Mouse (Mus musculus): ENCODE results near the gene Fgf8.
A peak's percentile ranks its signal among the peaks of the same experiment; 100 is the strongest.

Fgf8 gene

DNA sequence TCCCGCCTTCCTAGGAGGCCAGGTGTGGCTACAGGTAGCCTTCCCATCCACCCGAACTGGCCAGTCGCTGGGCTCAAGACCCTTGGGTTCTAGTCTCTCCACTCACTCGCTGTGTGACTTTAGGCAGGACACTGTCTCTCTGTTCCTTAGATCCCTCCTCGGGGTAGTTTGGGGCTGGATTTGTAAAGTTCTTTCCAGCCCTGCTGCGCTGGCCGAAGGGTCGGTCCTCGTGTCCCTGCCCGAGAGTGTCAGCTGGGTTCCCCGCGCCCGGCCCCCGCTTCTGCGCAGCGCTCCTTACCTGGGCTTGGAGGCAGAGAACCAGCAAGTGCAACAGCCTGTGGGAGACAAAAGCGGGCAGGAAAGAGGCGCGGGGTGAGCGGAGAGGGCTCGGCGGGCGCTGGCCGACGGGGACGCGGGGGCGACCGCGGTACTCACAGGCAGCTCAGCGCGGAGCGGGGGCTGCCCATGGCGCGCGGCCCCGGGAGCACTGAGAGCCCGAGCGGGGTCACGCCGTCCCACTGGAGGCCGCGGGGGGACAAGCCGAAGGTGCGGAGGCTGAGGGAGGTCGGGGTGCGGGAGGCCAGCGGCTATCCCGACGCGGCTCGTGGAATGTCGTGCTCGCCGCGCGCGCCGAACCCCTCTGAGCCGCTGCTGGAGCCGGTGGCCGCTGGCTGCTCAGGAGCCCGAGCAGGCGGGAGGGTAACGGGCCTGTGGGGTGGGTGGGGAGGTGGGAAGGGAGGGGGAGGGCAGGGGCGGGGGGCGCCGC is at the start of gene Fgf8:
Gene Fgf8 (minus strand): TSS at position 698 of the 766 bp plus-strand sequence.
- no peak for DNase-seq (ENCODE audit: extremely low read depth, low read depth, low spot score)

DNA sequence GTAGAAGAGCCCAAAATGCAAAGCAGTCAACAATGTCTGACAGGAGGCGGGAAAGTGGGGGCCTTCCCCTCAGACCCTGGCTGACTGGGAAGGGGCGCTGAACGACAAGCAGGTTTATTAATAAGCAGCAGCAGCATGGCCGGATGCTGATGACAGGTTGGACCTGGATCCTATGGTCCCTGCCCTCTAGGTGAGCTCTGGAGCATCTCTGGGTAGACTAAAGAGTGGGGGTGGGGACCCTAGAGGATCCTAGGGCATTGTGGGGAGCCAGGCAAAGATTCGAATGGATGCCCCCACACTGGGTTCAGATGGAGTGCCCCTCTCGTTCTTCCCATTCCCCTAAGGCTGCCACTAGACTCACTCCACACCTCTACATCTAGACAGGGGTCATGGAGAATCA is 49.7 kb upstream of the Fgf8 start:
- DNase-seq (ENCODE audit: extremely low read depth, low read depth, low spot score): no peak

DNA sequence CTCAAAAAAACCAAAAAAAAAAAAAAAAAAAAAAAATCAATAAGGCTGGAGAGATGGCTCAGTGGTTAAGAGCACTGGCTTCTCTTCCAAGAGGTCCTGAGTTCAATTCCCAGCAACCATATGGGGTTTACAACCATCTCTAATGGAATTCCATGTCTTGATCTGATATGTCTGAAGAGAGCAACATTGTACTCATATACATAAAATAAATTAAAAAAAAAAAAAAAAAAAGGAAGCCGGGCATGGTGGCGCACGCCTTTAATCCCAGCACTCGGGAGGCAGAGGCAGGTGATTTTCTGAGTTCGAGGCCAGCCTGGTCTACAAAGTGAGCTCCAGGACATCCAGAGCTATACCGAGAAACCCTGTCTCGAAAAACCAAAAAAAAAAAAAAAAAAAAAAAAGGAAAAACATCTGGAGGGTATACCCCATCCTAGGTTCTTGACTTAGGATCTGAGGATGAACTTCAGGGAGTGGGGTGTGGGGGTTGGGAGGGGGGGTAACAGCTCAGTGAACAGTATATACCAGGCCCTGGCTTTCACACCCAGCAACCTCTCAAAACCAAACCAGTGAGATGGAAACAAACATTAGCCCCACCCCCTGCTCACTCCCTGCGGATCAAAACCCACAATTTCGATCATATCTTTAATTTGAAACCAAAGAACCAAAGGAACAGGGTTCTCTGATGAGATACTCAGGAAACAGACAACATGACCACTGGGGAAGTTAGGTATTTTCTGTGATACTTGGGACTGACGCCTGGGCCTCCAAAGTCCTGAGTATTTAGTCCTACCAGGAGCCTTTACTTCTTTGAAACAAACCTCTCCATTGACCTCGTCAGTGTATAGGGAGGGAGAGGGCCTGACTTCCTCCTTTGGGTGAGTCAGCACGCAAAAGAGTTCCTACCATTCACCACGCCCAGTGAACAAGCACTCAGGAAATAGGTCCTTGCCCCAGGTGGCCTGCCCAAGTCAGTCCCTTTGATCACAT is 47.5 kb upstream of the Fgf8 start:
- no peak for DNase-seq (ENCODE audit: extremely low read depth, low read depth, low spot score)

DNA sequence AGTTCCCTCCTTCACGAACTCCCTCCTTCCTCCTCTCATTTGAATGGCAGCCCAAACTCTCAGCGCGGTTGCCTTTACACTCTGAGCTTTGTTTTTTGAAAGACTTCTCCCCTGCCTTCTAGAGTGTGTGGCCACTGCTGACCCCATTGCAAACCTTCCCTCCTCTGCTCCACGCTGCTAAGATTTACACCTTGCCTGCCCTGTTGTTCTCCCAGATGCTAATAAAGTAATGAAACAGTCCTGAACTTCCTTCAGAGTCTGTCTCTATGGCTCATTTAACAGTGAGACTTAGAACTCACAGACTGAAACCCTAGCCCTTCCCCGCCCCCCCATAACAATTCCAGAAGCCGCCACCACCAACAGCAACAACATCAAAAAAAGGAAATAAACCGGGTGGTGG is 46.6 kb upstream of the Fgf8 start:
- DNase-seq (ENCODE audit: extremely low read depth, low read depth, low spot score): no peak

DNA sequence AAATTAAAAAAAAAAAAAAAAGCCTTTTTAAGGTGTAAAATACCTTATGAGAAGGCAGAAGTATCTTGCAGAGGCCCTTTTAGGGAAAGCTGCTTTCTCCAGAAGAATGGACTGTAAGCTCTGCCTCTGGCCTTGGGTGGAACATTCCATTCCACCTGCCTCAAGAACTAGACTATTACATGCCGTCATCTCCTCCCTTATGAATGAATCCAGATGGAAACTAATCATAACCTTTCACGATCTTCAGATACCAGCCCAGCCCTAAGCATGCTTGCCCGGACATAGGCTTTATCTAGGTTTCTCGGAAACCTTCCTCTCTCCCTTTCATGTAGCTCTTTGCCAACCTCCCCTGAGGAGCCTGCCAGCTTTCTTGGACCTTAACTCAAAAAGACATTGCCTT is 45.6 kb upstream of the Fgf8 start:
- no peak for DNase-seq (ENCODE audit: extremely low read depth, low read depth, low spot score)

DNA sequence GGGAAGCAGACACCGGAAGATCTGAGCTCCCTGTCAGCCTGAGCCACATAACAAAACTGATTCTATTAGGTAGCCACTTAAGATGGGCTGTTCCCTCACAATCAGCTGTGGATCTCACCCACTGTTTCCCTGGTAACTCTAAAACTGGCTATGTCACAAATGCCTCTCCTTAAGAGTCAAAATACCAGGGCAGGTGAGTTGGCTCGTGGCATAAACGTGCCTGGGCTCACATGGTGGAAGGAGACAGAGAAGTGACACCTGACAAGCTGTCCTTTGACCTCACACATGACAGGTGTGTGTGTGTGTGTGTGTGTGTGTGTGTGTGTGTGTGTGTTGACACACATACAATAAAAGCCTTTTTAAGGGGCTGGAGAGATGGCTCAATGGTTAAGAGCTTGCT is 44.7 kb upstream of the Fgf8 start:
- no peak for DNase-seq (ENCODE audit: extremely low read depth, low read depth, low spot score)

DNA sequence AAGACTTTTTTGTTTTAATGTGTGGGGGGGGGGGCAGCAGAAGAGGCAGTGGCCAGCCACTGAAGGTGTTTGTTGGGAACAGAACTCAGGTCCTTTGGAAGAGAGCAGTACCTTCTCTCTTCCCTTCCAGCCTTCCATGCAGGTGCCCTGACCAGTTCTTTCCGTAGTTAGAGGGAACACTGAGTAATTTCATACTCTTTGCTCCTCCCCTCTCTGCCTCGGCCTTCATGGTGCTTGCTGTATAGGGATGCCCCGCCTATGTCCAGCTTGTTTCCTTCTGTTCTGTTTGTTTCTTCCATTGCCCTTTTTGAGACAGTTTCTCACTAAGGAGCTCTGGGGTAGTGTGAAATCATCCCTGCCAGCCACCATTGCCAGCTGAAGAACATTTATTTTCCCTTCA is 42.8 kb upstream of the Fgf8 start:
- DNase-seq (ENCODE audit: extremely low read depth, low read depth, low spot score): no peak

DNA sequence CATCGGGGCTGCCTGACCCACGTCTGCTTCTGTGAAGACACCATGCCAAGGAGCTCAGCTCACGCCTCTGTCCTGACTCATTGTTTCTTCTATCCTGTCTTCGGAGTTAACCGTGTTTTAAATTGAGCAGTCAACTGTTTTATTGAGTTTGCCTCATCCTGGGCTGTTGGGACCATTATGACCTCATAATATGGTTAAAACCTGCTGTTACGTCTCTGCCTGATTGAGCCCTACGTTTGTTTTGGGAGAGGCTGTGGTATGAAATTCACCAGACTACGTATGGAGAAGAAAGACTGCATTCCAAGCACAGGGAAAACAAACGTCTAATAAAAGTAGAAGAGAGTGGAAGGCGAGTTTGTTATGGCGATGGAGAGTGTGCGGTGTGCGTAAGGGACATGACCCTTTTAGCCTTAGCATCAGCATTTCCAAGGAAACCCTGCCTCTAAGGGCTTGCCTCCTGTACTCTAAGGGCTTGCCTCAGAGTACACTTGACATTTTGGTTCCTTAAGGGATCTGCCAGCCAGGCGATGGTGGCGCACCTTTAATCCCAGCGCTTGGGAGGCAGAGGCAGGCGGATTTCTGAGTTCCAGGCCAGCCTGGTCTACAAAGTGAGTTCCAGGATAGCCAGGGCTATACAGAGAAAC is 41.3 kb upstream of the Fgf8 start:
- DNase-seq (ENCODE audit: extremely low read depth, low read depth, low spot score): no peak

DNA sequence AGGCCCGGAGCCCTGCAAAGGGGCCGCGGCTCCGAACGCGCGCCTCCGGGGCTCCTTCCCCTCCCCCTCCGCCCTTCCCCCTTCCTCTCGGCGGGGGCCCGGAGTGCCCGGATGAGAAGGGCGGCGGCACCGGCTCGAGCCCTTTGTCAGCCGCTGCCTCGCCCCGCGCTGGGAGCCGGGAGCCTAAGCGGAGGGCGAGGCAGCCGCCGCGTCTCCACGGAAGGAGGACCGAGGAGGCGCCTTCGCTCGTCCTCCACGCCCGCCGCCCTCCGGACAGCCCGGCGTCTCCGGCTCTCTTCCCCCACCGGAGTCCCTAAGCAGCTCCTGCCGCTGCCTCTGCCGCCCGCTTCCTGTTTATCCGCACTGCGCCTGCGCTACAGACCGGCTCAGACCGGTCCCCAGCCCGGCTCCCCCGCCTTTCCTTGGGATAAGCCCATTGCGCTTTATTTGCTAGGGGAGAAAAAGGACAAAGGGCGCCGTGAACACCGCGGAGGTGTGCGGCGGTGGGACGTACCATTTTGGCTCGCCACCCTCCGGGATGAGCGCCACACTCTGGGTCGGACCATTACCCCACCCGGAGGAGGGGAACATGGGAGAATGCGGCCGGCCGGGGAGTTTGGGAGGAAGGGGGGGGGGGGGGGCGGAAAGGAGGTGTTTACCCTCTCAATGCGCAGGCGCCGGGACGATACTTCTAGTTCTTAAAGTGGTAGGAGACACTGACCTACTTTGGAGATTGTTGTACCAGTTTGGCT is 40.6 kb upstream of the Fgf8 start, which contains the start of gene Mgea5:
Gene Mgea5 (minus strand): TSS at position 657 of the 752 bp plus-strand sequence.
- peak; percentile 79 for DNase-seq (ENCODE audit: extremely low read depth, low read depth, low spot score)

DNA sequence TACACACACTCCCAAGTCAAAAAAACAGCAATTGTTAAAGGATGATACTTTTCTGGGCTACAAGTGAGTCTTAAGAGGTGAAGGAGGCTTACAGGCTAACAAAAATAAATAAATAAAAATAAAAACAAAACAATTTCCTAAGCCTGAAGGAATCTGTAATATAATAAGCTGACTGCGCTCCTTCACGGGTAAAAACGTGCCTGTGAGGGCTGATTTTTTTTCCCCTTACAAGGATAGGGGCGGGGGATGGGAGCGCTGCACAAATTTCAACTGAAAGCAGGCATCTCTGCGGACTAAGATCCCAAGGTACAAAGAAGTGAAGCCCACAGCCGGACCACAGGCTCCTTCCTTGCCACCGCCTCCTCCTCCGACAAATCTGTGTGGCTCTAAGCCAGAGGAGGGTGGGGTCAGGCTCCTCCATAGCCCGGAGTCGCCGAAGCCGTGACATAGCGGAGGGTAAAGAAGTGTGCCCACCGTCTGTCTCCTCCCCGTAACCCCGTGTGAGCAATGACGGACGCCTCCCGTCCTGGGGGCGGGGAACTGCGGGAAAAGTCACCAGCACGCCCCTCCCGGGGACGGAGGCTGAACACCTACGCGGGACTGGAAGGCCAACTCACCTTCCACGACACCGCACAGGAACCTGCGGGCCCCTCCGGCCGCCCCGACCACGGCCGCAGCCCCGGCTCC is 39.7 kb upstream of the Fgf8 start:
- DNase-seq (ENCODE audit: extremely low read depth, low read depth, low spot score): no peak

DNA sequence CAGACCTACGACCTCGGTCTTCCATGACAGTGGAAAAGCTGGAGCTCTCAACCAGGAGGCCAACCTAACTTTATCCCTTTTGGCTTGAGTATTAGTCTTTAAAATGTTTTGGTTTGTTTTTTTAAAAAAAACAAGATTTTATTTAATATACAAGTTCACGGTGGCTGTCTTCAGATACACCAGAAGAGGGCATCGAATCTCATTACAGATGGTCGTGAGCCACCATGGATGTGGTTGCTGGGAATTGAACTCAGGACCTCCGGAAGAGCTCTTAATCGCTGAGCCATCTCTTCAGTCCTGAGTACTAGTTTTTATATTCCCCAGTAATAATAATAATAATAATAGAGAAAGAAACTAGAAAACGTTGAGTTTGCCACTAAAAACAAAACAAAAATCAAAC is 39.0 kb upstream of the Fgf8 start:
- DNase-seq (ENCODE audit: extremely low read depth, low read depth, low spot score): no peak

DNA sequence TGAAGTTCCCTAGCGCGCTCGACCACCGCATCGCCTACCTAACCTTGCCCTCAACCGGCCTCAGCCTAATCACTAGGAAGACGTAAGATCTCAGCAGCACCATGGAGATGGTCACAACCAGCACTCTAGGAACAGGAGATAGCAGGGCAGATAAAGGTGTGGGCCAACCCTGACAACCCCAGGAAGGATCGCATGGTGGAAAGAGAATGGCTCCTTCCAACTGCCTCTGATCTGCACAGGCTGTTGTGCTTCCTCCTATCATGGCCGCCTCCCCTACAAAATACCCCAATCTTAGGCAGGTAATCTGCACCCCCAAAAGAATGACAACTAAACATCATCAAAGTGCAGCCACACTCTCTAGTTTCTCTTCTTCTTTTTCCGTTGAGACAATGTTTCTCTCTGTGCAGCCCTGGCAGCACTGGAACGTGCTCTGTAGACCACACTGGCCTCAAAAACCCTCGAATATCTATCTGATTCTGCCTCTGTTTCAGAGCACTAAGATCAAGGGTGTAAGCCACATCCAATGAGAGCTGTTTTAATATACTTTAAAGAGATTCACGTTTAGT is 37.7 kb upstream of the Fgf8 start:
- no peak for DNase-seq (ENCODE audit: extremely low read depth, low read depth, low spot score)

DNA sequence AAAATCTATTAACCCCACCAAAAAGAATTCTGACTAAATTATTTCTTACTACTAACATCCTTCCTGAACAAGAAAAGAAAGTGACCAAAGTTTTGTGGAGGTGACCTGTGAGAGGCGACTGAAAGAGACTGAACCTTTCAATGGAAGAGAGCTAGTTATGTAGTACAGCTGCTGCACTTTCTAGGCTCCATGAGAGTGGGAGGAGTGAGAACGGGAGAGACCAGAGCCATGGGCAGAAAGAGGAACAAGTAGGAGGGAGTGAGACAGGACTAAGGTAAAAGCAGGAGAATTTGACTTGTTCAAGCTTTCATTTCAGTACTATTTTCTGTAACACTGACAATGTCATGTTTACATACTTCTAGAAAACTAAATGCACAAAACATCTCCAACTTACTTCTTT is 32.8 kb upstream of the Fgf8 start:
- DNase-seq (ENCODE audit: extremely low read depth, low read depth, low spot score): no peak

DNA sequence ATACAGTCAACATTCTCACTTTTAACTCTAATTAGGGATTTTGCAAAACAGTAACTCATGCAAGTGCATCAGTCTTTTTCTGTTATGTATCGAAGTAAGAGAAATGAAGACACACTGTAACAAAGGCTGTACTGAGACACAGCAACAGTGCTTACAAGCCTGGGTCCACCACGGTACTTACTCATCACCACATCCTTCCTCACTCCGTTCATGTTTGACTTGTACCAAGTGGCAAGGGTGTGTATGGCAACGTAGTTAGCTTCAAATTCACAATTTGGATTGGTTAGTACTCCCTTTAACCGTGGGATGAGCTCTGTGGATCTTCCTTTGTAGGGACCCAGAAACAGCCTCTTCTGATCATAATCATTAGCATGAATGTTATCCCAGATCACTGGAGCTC is 28.8 kb upstream of the Fgf8 start:
- DNase-seq (ENCODE audit: extremely low read depth, low read depth, low spot score): no peak

DNA sequence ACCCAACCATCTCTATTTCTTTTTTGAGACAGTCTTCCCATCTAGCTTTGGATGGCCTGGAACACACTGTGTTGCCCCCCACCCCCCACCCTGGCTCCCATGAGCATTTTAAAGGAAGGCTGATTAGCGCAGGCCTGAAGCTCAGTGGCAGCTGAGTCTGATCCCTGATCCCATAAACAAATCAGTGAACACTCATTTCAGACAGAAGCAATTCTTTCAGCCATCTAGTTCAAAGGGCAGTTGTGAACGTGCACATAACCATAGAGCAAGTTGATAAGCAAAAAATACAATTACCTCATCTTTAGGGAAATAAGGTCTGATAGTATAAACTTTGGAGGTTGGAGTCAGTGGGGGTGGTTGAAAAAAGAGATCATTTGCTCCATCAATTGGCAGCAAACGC is 18.1 kb upstream of the Fgf8 start:
- DNase-seq (ENCODE audit: extremely low read depth, low read depth, low spot score): no peak

DNA sequence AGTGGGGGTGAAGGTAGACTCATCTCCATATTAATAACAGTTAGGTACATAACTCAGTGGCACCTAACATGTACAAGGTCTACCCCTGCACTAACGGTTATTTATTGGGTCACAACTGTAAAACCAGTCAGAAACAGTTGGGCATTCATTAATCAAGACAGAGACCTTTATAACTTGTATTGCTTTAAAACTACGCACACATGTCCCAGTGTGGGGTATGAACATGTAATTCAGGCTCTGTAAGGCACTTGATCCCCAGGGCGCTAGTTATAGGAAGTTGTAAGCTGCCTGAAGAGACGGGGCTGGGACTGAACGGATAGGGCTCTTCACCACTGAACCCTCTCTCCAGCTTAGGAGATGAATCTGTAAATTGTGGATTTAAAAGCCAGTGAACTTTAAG is 16.0 kb upstream of the Fgf8 start:
- DNase-seq (ENCODE audit: extremely low read depth, low read depth, low spot score): no peak

DNA sequence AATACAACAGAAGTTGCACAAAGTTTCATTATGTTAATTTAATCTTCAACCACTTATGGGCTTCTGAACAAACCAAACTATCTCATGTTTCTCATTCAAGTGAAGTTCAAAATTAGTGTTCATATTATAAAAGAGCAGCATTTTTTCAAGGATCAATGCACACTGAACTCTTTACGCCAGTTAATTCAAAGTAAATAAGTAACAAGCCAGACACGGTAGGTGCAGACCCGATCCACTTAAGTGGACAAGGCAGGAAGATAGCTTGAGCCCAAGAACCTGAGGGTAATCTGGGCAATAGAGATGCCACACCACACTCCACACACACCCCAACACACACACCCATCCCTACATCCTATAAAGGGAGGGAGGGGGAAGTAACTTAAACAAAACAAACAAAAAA is 10.8 kb upstream of the Fgf8 start:
- no peak for DNase-seq (ENCODE audit: extremely low read depth, low read depth, low spot score)

DNA sequence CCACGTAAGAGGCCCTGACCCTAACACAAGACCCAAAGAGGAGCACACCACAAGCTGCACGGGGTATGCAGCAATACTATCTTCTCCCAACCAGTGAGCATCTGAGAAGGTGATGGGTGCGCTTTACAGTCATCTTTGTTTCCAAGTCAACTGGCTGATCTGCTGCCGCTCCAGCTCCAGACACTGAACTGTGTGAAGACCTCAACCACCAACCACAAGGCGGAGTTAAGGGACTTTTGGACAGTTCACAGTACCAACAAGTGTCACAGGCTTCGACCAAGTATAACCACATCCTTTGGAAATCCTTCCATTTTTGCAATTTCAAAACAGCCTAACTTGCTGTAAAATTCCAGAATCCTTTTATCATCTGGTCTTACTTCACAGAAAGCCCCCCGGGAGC is 9.2 kb upstream of the Fgf8 start:
- no peak for DNase-seq (ENCODE audit: extremely low read depth, low read depth, low spot score)

DNA sequence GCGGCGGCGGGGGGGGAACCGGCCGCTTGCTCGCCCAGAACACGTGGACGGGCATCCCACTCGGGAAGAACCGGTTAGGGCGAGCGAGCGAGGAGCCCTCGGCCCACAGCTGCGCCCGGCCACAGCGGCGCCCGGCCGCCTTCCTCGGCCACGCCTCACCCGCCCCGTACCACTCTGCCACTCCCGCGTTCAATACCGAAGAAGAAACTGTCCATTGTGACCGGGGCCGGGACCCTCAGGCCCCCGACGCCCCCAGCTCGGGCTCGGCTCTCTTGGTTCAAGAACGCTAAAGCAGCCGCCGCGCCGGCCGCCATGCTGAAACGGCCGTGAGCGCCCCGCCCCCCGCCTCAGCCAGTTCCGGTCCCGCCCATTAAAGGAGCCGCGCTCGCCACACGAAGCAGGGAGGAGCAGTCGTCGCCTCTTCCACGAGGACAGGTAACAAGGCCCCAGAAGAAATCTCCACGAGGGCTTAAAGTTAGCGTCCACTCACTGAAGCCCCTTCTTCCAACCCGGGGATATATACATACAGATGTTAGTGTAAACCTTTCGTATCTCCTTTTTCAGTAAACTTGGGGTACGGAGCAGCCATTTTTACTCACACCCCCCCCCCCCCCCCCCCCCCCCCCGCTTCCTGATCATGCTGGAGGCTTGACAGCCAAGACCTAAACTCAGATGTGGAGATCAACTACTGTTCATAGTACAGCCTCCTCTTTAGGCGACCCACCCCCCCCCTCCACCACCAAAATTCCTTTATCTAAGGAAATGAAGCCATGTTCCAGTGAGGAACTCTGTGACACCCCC is 6.7 kb upstream of the Fgf8 start, which contains the start of gene Npm3:
Gene Npm3 (minus strand): TSS at position 349 of the 801 bp plus-strand sequence.
- no peak for DNase-seq (ENCODE audit: extremely low read depth, low read depth, low spot score)
